Mouse (Mus musculus) layer of hippocampus, adult 2 months (tissue): ENCODE results near the gene Prm1. TPM values are rescaled to one million over a fixed set of nuclear protein-coding genes. Genes with fewer than 3 reads are reported as not detected.

Experiments used
- DNase-seq, 2 experiments: peaks; one replicate each; pipeline ENCODE4 v3.0.0; 2022; ENCODE audit warnings: low spot score in 2 of 2
- H3K27ac ChIP-seq: fragments of 200-600 bp; 2 replicates; pipeline ENCODE4 v1.8.1; 2022
- H3K4me3 ChIP-seq: fragments of 200-600 bp; 2 replicates; pipeline ENCODE4 v1.8.1; 2022; ENCODE audit warnings: mild to moderate bottlenecking
- CTCF ChIP-seq: fragments of 200-600 bp; conservative IDR thresholded peaks from 2 replicates; pipeline ENCODE4 v1.8.1; 2022; ENCODE audit warnings: antibody characterized with exemption, mild to moderate bottlenecking, moderate library complexity
- total RNA-seq, 2 experiments: library from RNA; stranded (reverse); gene quantifications; 2 replicates each; pipeline ENCODE4 v1.2.3; 2021

Prm1 gene
- total RNA-seq, 2 experiments from 2014 or later, result not detected

- Histone ChIP-seq H3K4me3 (no peak overlapping the region), H3K27ac (no peak overlapping the region)
- TF ChIP-seq CTCF, result no peak
- DNase-seq, result peak in 1 of 2 experiments; percentile 19
Observed at GRCm38 (mm10) chr16:10769661-10770060, 36.0 kb downstream of the Prm1 start.

DNA sequence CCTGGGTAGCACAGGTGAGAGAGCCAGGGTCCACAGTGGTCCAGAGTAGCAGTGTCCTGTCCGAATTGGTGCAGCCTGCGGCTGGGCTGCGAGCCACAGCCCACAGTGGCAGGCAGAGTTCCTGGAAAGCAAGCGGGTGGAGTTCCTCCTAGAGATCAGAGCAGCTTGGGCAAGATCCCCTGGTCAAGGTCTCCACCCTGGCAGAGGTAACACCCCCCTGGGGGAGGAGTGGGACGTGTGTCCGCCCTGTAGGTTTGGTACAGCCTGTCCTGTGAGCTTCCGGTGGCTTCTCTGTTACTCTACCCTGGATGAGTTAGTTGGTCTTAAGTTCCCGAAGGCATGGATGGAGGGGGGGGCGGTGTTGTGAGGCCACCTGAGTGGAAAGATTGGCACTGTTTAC lies 36.8 kb downstream of the Prm1 start:
- no peak for TF ChIP-seq CTCF
- Histone ChIP-seq H3K27ac (no peak overlapping the region), H3K4me3 (no peak overlapping the region)
- no peak for DNase-seq

GRCm38 (mm10) chr16:10767158-10767557 lies 38.5 kb downstream of the Prm1 start:
- Histone ChIP-seq H3K27ac (no peak overlapping the region), H3K4me3 (no peak overlapping the region)
- peak; percentile 88 for TF ChIP-seq CTCF
- DNase-seq, result peak; percentile 41 to 74

DNA sequence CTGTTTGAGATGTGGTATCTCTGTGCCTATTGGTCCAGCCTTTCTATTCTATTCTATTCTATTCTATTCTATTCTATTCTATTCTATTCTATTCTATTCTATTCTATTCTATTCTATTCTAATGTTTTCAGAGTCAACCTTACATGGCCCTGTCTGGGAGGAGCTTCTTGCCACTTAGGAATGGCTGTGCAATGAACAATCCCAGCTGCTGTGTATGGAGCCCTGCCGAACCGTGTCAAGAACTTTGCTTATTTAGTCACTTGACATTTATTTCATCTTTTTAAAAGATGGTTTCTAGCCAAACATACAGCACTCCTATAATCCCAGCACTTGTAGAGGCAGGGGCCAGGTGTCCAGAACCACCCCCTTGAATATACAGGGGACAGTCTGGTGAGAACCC lies 41.3 kb downstream of the Prm1 start:
- Histone ChIP-seq H3K27ac (no peak overlapping the region), H3K4me3 (no peak overlapping the region)
- TF ChIP-seq CTCF, result no peak
- DNase-seq, result no peak

DNA sequence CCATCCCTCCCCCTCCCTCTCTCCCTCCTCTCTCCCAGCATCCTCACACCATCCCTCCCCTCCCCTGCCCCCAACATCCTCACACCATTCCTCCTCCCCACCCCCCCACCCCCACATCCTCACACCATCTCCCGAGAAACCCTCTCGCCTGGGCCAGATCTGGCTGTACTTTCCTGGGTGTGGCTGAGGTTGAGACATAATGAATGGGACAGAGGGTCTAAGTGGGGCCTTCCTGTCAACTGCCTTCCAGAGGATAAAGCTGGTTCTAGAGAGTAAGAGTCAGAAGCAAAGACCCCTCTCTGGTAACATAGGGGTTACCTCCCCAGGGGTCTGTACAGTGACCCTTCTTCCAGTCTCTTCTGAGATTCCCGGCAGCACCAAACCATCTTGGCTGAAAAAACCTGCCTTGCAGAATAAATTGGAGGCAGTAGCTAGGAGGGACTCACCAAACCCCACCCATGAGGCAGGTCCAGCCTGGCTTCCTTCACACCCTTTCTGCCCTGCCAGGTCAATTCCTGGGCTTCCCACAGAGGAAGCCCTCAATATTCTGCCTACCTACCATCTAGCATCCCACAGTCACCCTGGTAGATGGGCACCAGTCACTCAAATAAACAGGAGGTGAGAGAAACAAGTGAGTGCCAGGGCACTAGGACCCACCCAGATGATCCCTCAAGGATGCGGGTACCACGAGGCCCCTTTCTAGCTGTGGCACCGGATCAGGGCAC lies 41.9 kb downstream of the Prm1 start:
- DNase-seq, result no peak
- Histone ChIP-seq H3K27ac (no peak overlapping the region), H3K4me3 (no peak overlapping the region)
- TF ChIP-seq CTCF, result no peak

- no peak for TF ChIP-seq CTCF
- no peak overlapping the region for H3K27ac ChIP-seq
- DNase-seq, result no peak
- H3K4me3 ChIP-seq, result no peak overlapping the region
Observed at GRCm38 (mm10) chr16:10762569-10763180, 43.0 kb downstream of the Prm1 start.

GRCm38 (mm10) chr16:10761182-10761581 lies 44.5 kb downstream of the Prm1 start:
- TF ChIP-seq CTCF, result no peak
- no peak for DNase-seq
- no peak overlapping the region for H3K27ac ChIP-seq
- no peak overlapping the region for H3K4me3 ChIP-seq

DNA sequence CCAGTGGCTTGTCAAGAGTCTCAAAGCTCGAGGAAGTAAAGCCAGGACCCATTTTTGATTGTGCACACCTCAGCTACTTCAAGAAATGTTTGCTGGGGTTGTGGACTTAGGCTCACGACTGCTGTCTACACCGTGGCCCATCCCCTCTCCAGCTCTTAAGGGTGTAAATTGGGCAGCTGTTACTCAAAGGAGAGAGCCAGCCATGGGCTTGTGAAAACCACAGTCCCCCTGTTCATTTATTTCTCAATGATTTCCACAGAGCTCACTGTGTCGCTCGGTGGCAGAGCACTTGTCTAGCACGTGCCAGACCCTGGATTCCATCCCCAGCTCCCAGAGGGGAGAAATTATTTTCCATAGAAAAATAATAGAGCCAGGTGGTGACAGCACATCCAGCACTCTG lies 49.5 kb downstream of the Prm1 start:
- Histone ChIP-seq H3K27ac (no peak overlapping the region), H3K4me3 (no peak overlapping the region)
- DNase-seq, result no peak
- no peak for TF ChIP-seq CTCF

- DNase-seq, result no peak
- Histone ChIP-seq H3K27ac (no peak overlapping the region), H3K4me3 (no peak overlapping the region)
- TF ChIP-seq CTCF, result no peak
Observed at GRCm38 (mm10) chr16:10754521-10755296, 50.9 kb downstream of the Prm1 start.

- no peak for TF ChIP-seq CTCF
- peak; percentile 28 to 52 for DNase-seq
Observed at GRCm38 (mm10) chr16:10749824-10750223, 55.8 kb downstream of the Prm1 start.

DNA sequence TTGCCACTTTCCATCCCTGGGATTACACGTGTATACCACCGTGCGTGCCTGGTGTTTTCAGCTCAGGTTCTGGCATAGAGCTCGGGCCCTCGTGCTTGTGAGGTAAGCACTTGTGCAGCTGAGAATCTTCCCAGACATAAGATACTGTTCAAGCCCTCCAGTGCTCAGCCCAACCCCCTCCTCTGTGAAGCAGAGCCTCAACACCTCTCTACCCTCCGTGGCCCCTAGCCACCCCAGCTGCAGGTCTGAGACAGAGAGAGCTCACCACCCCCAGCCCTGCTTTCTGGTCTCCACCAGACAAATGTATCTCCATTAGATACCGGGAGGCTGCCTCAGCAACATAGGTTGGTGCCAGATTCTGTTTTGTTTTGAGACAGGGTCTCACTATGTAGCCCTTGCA lies 56.4 kb downstream of the Prm1 start:
- Histone ChIP-seq H3K27ac (no peak overlapping the region), H3K4me3 (no peak overlapping the region)
- TF ChIP-seq CTCF, result no peak
- no peak for DNase-seq

More at GRCm38 (mm10) chr16:10749824-10750223, 55.8 kb downstream of the Prm1 start:
- Histone ChIP-seq H3K4me3 (no peak overlapping the region), H3K27ac (no peak overlapping the region)

Other genes starting within 250 kb of the Prm1 start
- gene Socs1, start 20.3 kb downstream of the Prm1 start, total RNA-seq, result under 1 TPM; 0.59 to 0.97 TPM
- not detected for gene Tnp2, start 17.2 kb downstream of the Prm1 start, total RNA-seq
- not detected for gene Prm3, start 14.9 kb downstream of the Prm1 start, total RNA-seq
- not detected for gene Prm2, start 9.7 kb downstream of the Prm1 start, total RNA-seq
- not detected for gene Gm11172, start 7.1 kb upstream of the Prm1 start, total RNA-seq
- under 1 TPM; 0.15 to 0.22 TPM for gene Rmi2, start 29.2 kb upstream of the Prm1 start, total RNA-seq